Mouse (Mus musculus): ENCODE measurements around the gene Stat3. TPM values are rescaled to one million over a fixed set of nuclear protein-coding genes. Genes with fewer than 3 reads are reported as not detected.

Stat3 gene
- polyA plus RNA-seq, 1 experiment from 2014 or later = 27.8 TPM

DNA sequence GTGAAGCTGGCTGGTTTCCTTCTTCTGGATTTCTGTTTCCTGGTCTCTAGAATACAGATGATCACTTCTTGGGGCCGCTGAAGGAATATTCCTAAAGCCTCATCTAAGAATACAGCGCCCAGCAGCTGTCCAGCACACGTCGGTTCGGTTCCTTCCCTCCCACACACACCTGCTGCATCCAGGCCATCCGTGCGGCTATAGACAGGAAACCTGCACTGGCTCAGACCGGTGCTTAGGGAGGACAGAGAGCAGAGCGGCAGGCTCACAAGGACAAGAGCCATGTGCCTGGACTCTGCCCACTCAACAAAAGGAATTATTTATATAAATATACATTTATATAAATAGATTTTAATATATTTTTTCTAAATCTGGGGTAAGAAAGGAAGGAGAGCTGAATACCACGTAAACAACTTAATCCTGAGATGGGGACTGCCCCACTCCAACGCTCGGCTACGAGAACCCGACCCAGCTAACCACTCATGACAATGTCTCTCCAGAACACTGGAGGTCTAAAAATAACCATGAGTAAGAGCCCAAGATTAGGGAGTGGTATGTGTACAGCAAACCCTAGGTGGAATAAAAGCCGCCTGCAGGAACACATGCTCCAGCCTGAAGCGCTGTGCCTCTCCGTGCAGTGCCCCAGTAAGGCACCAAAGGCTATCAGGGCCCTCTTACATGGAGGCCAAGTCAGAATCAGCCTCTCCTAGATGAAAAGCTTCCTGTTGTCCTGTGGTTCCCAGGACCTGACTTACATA, 26.8 kb downstream of the Stat3 start:
- 94% methylated on average over 17 of the region's 17 CpGs for WGBS
- H3K27me3 ChIP-seq (ENCODE audit: control insufficient read depth, insufficient read depth, low read length) = no peaks in the 10 kb centered on the region

DNA sequence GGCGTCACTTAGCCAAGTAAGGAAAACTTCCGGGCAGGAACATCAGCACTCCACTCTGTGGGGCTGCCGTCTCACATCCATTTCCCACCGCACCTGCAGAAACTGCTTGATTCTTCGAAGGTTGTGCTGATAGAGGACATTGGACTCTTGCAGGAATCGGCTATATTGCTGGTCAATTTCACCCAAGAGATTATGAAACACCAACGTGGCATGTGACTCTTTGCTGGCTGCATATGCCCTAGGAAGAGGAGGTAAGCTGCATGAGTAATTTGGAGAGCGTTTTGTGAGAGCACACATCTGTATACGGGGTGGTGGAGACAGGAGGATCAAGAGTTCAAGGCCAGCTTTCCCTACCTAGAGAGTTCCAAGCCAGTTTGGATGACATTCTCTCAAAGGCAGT, 30.8 kb downstream of the Stat3 start:
- ATAC-seq (replicated peaks; ENCODE audit: low FRiP score) (no peak), DNase-seq (ENCODE audit: low spot score) (no peak)
- Histone ChIP-seq H3K9ac (ENCODE audit: low read length) (no peak overlapping the region), H3K27ac (ENCODE audit: low read depth, low read length) (no peak overlapping the region), H3K9me3 (ENCODE audit: control insufficient read depth, low read length) (no peaks in the 10 kb centered on the region), H3K36me3 (ENCODE audit: control insufficient read depth, insufficient read depth, low read length) (no peaks in the 10 kb centered on the region; the same call in 1 of the 2 replicates), H3K4me3 (ENCODE audit: low read depth, low read length) (no peak overlapping the region), H3K4me2 (ENCODE audit: low read depth, low read length, severe bottlenecking) (no peak overlapping the region), H3K4me1 (replicated peaks; ENCODE audit: control insufficient read depth, insufficient read depth, low read length) (no peaks in the 10 kb centered on the region), H3K27me3 (ENCODE audit: control insufficient read depth, insufficient read depth, low read length) (no peaks in the 10 kb centered on the region)
- WGBS = 89% methylated on average over 9 of the region's 9 CpGs

More for the DNA sequence above, 26.8 kb downstream of the Stat3 start:
- Histone ChIP-seq H3K9ac (ENCODE audit: low read length) (no peak overlapping the region), H3K4me2 (ENCODE audit: low read depth, low read length, severe bottlenecking) (no peak overlapping the region), H3K9me3 (ENCODE audit: control insufficient read depth, low read length) (no peaks in the 10 kb centered on the region), H3K36me3 (ENCODE audit: control insufficient read depth, insufficient read depth, low read length) (no peaks in the 10 kb centered on the region), H3K4me1 (replicated peaks; ENCODE audit: control insufficient read depth, insufficient read depth, low read length) (no peaks in the 10 kb centered on the region), H3K27ac (ENCODE audit: low read depth, low read length) (no peak overlapping the region), H3K4me3 (ENCODE audit: low read depth, low read length) (no peak overlapping the region)
- no peak for DNase-seq (ENCODE audit: low spot score)
- no peak for ATAC-seq (replicated peaks; ENCODE audit: low FRiP score)

DNA sequence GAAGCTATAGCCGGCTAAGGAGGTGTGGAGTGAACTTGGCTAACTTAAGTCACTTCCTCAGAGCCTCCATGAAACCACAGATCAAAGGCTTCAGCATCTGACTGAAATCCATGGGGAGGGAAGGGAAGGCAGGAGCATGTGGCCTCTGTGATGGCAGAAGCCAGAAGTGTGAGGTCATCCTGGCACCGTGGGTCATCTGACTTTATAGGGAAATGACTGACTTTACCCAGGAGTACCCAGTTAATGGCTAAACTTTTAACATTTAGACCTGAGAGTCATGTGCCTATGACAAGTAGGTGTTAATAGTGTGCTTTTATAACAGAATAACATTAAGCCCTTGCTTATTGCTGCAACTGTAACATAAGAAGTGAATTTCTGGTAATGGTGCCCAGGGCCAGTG, 31.2 kb downstream of the Stat3 start:
- no peaks in the 10 kb centered on the region for H3K4me1 ChIP-seq (replicated peaks; ENCODE audit: control insufficient read depth, insufficient read depth, low read length)
- no peaks in the 10 kb centered on the region for H3K27me3 ChIP-seq (ENCODE audit: control insufficient read depth, insufficient read depth, low read length)
- H3K9me3 ChIP-seq (ENCODE audit: control insufficient read depth, low read length) = no peaks in the 10 kb centered on the region
- 87% methylated on average over 2 of the region's 2 CpGs for WGBS
- ATAC-seq (replicated peaks; ENCODE audit: low FRiP score) (no peak), DNase-seq (ENCODE audit: low spot score) (no peak)
- no peak overlapping the region for H3K9ac ChIP-seq (ENCODE audit: low read length)
- H3K4me2 ChIP-seq (ENCODE audit: low read depth, low read length, severe bottlenecking) = no peak overlapping the region
- no peak overlapping the region for H3K27ac ChIP-seq (ENCODE audit: low read depth, low read length)
- H3K36me3 ChIP-seq (ENCODE audit: control insufficient read depth, insufficient read depth, low read length) = no peaks in the 10 kb centered on the region; the same call in 1 of the 2 replicates
- no peak overlapping the region for H3K4me3 ChIP-seq (ENCODE audit: low read depth, low read length)

DNA sequence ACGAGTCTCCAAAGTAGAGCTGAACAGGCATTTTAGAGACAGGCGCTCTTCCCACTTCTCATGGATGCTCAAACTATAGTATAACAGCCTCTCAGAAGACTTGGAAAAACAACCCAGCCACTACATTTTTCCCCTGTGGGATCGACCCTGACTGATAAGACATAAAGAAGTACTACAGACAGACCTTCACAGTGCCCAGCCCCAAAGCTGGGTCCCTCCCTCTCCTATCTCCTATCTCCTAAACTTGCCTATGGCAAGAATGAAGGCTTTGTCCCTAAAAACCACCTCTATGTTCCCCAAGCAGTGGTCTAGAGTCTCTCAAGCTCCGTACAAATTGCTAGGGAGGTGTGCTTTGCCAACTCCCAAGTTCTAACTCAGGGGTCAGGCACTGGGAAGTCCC, 32.5 kb downstream of the Stat3 start:
- Histone ChIP-seq H3K9me3 (ENCODE audit: control insufficient read depth, low read length) (no peaks in the 10 kb centered on the region; the same call in 1 of the 2 replicates), H3K4me2 (ENCODE audit: low read depth, low read length, severe bottlenecking) (no peak overlapping the region), H3K27ac (ENCODE audit: low read depth, low read length) (no peak overlapping the region), H3K4me1 (replicated peaks; ENCODE audit: control insufficient read depth, insufficient read depth, low read length) (no peaks in the 10 kb centered on the region), H3K4me3 (ENCODE audit: low read depth, low read length) (no peak overlapping the region), H3K27me3 (ENCODE audit: control insufficient read depth, insufficient read depth, low read length) (no peaks in the 10 kb centered on the region), H3K9ac (ENCODE audit: low read length) (no peak overlapping the region), H3K36me3 (ENCODE audit: control insufficient read depth, insufficient read depth, low read length) (no peaks in the 10 kb centered on the region; the same call in 1 of the 2 replicates)
- DNase-seq (ENCODE audit: low spot score) = no peak
- ATAC-seq (replicated peaks; ENCODE audit: low FRiP score) = no peak
- 88% methylated on average over 4 of the region's 4 CpGs for WGBS

DNA sequence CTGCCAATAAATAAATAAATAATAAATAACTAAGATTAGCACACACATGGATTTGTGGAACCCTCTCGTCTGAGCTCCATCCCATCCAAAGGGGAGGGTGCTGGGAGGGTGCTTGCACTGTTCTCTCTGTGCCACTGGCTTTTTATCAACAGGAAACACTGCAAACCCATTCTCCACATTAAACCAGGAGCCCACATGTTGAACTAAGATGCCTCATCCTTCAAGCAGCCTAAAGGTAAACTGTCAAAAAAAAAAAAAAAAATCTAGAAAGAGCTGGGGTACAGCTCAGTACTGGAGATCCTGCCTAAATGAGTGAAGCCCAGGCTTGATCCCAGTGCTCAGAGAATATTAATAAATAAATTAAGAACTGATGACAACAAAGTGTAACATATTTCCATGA, 33.4 kb downstream of the Stat3 start:
- H3K9me3 ChIP-seq (ENCODE audit: control insufficient read depth, low read length) = no peaks in the 10 kb centered on the region; the same call in 1 of the 2 replicates
- DNase-seq (ENCODE audit: low spot score) (no peak), ATAC-seq (replicated peaks; ENCODE audit: low FRiP score) (no peak)
- no peaks in the 10 kb centered on the region for H3K27me3 ChIP-seq (ENCODE audit: control insufficient read depth, insufficient read depth, low read length)
- H3K36me3 ChIP-seq (ENCODE audit: control insufficient read depth, insufficient read depth, low read length) = no peaks in the 10 kb centered on the region; the same call in 1 of the 2 replicates
- H3K27ac ChIP-seq (ENCODE audit: low read depth, low read length) = no peak overlapping the region
- WGBS = 85% methylated on average over 1 of the region's 1 CpGs
- H3K4me1 ChIP-seq (replicated peaks; ENCODE audit: control insufficient read depth, insufficient read depth, low read length) = no peaks in the 10 kb centered on the region
- H3K9ac ChIP-seq (ENCODE audit: low read length) = no peak overlapping the region
- no peak overlapping the region for H3K4me3 ChIP-seq (ENCODE audit: low read depth, low read length)
- H3K4me2 ChIP-seq (ENCODE audit: low read depth, low read length, severe bottlenecking) = no peak overlapping the region

DNA sequence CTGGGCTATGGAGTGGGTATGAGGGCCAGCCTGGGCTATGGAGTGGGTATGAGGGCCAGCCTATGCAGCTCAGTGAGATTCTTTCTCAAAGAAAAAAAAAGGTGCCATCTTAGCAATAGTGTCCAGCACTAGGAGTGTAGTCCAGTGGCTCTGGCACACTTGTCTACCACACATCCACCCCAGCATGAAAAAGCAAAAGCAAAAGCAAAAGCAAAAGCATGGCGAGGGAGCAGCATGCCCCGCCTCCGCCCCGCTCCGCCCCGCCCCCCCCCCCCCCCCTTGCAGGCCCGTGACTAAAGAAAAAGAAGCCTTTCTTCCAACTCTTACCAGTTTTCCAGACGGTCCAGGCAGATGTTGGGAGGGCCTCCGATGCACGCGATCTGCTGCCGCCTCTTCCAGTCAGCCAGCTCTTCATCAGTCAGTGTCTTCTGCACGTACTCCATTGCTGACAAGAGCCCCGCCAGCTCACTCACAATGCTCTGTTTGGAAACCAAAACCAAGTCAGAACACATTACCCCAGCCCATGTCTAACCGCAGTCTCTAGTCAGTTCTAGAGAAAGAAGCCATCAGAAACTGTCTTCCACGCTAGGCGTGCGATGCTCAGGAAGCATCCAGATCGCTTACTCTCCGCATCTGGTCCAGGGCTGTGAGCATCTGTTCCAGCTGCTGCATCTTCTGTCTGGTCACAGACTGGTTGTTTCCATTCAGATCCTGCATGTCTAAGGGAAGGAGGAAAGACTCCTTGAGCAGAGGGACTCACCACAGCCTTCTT, 34.6 kb downstream of the Stat3 start:
- Histone ChIP-seq H3K4me2 (ENCODE audit: low read depth, low read length, severe bottlenecking) (no peak overlapping the region), H3K9me3 (ENCODE audit: control insufficient read depth, low read length) (no peaks in the 10 kb centered on the region; the same call in 1 of the 2 replicates), H3K9ac (ENCODE audit: low read length) (no peak overlapping the region), H3K36me3 (ENCODE audit: control insufficient read depth, insufficient read depth, low read length) (no peaks in the 10 kb centered on the region; the same call in 1 of the 2 replicates), H3K27ac (ENCODE audit: low read depth, low read length) (no peak overlapping the region), H3K4me3 (ENCODE audit: low read depth, low read length) (no peak overlapping the region), H3K4me1 (replicated peaks; ENCODE audit: control insufficient read depth, insufficient read depth, low read length) (no peaks in the 10 kb centered on the region), H3K27me3 (ENCODE audit: control insufficient read depth, insufficient read depth, low read length) (no peaks in the 10 kb centered on the region)
- DNase-seq (ENCODE audit: low spot score) (no peak), ATAC-seq (replicated peaks; ENCODE audit: low FRiP score) (no peak)
- WGBS = 75% methylated on average over 19 of the region's 20 CpGs

DNA sequence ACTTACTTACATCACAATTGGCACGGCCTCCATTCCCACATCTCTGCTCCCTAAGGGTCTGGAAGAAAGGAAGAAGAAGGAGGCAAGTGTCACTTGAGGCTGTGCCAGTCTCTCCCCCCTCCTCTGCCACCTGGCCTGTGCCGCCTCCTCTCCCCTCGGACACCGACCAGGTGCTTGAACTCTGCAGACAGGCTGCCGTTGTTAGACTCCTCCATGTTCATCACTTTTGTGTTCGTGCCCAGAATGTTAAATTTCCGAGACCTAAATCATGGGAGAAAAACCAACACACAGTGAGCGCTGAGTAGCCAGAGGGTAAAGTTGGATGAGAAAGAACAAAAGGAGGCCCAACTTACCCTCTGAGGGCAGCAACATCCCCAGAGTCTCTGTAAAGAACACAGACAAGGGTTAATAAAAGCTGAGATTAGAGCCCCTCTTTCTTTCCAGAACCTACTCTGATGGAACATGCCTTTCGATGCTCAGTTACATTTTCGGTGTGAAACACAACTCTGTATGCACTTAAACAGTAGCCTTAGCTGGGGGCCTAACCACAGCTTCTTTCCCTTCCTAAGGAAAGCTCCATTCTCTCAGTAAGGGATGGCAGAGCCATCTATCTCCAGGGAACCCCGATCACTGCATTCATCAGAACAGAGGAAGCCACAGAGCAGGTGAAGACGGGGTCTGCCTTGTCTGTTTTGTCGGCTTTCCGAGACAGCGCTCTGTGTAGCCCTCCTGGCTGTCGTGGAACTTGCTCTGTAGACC, 40.7 kb downstream of the Stat3 start:
- Histone ChIP-seq H3K4me3 (ENCODE audit: low read depth, low read length) (no peak overlapping the region), H3K36me3 (ENCODE audit: control insufficient read depth, insufficient read depth, low read length) (no peaks in the 10 kb centered on the region), H3K4me2 (ENCODE audit: low read depth, low read length, severe bottlenecking) (no peak overlapping the region), H3K27me3 (ENCODE audit: control insufficient read depth, insufficient read depth, low read length) (no peaks in the 10 kb centered on the region), H3K9ac (ENCODE audit: low read length) (peak overlapping the region; percentile 9; the same call in 1 of the 2 replicates), H3K9me3 (ENCODE audit: control insufficient read depth, low read length) (no peaks in the 10 kb centered on the region; the same call in 1 of the 2 replicates), H3K27ac (ENCODE audit: low read depth, low read length) (no peak overlapping the region), H3K4me1 (replicated peaks; ENCODE audit: control insufficient read depth, insufficient read depth, low read length) (peaks cover 2% of the 10 kb centered on the region; the same call in 1 of the 2 replicates)
- 67% methylated on average over 16 of the region's 16 CpGs for WGBS
- ATAC-seq (replicated peaks; ENCODE audit: low FRiP score) = no peak
- DNase-seq (ENCODE audit: low spot score) = no peak

Data from forebrain, embryonic 11.5 days (tissue).